Mouse (Mus musculus): ENCODE data around the gene Vmn2r26. TPM values are rescaled to one million over a fixed set of nuclear protein-coding genes. Genes with fewer than 3 reads are reported as not detected.
"Not testable (repeated sequence)": the region's sequence is repeated elsewhere in the genome, so short reads cannot be mapped to it uniquely, and the experiment has no call there.

Vmn2r26 gene
- under 1 TPM in 1 of 4 experiments, not detected in 3; 0.23 TPM for total RNA-seq (2022)

DNA sequence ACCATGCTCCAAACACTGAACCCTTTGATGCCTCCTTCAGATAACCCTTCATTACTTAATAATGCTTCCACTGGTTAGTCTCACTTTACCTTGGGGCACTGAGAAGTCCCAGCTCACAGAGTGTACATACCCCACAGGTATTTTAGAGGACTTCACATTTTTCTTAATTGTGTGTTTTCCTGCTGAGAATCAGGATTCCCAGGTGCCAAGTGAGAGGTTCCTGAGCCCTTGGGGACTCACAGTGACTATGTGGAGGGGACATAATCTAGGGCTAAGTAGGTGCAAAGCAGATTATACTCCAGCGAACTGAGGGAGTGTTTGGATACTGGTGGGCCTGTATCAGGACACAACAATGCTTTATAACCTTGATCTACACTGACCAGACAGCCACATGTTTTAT is at the start of gene Vmn2r26:
Gene Vmn2r26 (plus strand): TSS at position 301 of the 400 bp plus-strand sequence.
- DNase-seq (ENCODE audit: low spot score) = not testable (repeated sequence)

DNA sequence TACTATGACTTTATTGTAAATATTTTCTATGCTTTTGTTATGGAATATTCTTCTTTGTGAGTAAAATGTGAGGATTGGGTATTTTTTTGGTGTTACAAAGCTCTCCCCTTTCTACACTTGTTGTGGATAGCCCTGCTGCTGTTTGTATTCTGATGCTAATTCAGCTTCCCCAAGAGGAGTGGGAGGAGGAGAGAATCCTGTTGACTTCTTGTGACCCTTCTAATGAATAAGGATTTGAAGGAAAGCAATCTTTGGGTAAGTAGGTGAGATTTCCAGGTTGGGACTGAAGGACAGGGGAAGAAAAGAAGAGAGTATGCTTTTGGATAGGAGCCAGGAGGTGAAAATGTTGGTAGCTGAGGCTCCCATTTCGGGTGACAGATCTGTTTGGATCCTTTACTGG is 3.5 kb upstream of the Vmn2r26 start:
- no peak for DNase-seq (ENCODE audit: low spot score)

DNA sequence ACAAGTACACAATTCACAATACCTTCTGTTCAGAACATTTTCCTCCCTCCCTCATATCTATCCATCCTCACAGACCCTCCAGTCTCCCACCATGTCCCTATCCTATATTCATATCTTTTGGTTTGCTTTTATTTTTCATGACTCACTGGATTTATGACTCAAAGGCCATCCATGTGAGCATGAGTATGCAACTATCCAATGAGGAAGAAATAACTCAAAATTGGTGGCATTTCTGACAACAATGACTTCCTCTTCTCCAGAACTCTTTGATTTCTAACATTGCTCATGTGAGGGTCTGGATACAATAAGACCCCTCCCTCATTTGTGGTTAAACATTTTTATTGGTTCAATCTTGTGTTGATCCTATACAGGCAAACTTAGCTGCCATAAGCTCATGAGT is 24.0 kb downstream of the Vmn2r26 start:
- no peak for DNase-seq (ENCODE audit: low spot score)

DNA sequence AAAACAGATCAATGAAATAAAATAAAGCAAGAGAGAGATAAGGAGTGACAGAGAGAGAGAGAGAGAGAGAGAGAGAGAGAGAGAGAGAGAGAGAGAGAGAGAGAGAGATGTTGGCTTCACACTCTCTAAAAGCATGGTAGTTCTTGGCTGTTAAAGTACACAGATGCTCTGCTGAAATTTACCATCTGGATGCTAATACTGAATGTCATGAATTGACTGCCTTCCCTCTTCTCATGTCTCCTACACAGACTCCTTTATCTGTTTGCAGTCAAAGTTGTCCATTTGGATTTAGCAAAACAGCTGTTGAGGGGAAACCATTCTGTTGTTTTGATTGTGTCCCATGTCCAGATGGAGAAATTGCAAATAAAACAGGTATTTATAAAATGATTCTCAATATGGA is 29.2 kb downstream of the Vmn2r26 start:
- DNase-seq (ENCODE audit: low spot score) = not testable (repeated sequence)

DNA sequence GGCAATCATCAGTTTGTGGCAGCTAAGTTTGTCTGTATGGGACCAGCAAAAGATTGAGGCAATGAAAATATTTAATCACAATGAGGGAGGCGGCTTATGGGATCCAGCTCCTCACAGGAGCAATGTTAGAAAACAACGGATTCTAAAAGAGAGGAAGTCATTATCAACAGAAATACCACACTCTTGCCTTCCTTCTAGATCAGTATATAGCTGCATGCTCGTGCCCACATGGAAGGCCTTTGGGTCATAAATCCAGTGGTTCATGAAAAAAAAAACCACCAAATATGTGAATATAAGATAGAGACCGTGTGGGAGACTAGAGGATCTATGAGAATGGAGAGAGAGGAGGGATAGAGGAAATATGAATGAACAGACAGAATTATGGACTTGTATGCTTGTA is 78.0 kb downstream of the Vmn2r26 start:
- DNase-seq (ENCODE audit: low spot score) = no peak

Other genes starting within 250 kb of the Vmn2r26 start
- gene Vmn2r24, start 245.7 kb upstream of the Vmn2r26 start, total RNA-seq (2022) = not detected
- gene Vmn2r25, start 171.1 kb upstream of the Vmn2r26 start, total RNA-seq (2022) = not detected
- not detected for gene Vmn2r27, start 207.3 kb downstream of the Vmn2r26 start, total RNA-seq (2022)